In the genomic region with DNA sequence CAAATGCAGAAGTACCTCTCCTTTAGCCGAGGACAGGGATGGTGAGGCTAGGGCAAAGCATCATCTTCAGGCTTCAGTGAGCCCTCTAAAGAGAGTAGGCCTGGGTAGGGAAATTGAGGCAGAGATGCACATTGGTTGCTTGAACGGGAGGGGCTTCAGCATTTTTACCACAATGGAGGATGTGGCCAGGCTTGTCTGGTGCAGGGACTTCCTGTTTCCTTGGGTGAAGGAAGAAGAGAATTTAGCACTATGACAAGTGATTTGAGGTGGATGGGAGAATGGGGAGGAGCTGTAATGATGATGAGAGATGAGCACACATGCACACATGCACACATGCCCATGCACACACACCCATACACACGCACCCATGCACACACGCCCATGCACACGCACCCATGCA, we compare ENCODE assay signal across 22 mouse cellular contexts.
DNase-seq lines count a peak whose midpoint lies in the region; ATAC-seq and TF ChIP-seq lines count a peak whose summit lies in the region.
"Had no signal": no experiment of that assay in that cellular context is flagged by ENCODE, and none has a peak within 500 bp of the region (broad histone marks: within the 10 kb centered on the region; RNA-seq: fewer than 3 reads in every experiment).

No protein-coding gene starts in this region.

- H3K4me3 ChIP-seq in limb, embryonic 11.5 days (ENCODE audit: low read depth, low read length) = no peak overlapping the region
- H3K4me3 ChIP-seq in layer of hippocampus, adult 2 months = no peak overlapping the region
- H3K4me3 ChIP-seq: embryonic facial prominence, embryonic 12.5 days; forebrain, embryonic 15.5 days; heart, adult 2 months; heart, embryonic 15.5 days; hindbrain, embryonic 10.5 days had no signal

- peaks cover 26% of the 10 kb centered on the region for H3K4me1 ChIP-seq in limb, embryonic 11.5 days (ENCODE audit: control insufficient read depth, insufficient read depth, low read length)
- H3K4me1 ChIP-seq: forebrain, embryonic 15.5 days had no signal

- peak; percentile 30 for ATAC-seq in granulocyte monocyte progenitor cell, adult 5-6 weeks (replicated peaks; ENCODE audit: poor library complexity, severe bottlenecking)
- ATAC-seq in limb, embryonic 11.5 days (ENCODE audit: insufficient number of reproducible peaks, low FRiP score, low TSS enrichment, low read depth) = no peak
- ATAC-seq: forebrain, embryonic 15.5 days; inflammation-experienced regulatory T-cells, adult 6 months had no signal

- no peak for TF ChIP-seq CTCF in layer of hippocampus, adult 2 months (conservative IDR thresholded peaks at IDR 0.05)

- H3K36me3 ChIP-seq in limb, embryonic 11.5 days (ENCODE audit: control insufficient read depth, insufficient read depth, low read length) = no peaks in the 10 kb centered on the region
- H3K36me3 ChIP-seq: embryonic facial prominence, embryonic 12.5 days; forebrain, embryonic 15.5 days; hindbrain, embryonic 10.5 days had no signal

- no peak overlapping the region for H3K4me2 ChIP-seq in limb, embryonic 11.5 days (ENCODE audit: low read depth, severe bottlenecking)
- H3K4me2 ChIP-seq: embryonic facial prominence, embryonic 12.5 days; forebrain, embryonic 15.5 days; heart, embryonic 11.5 days; heart, embryonic 15.5 days; hindbrain, embryonic 14.5 days had no signal

- peak; percentile 43 for DNase-seq in thymus, postnatal 14 days
- no peak for DNase-seq in thymus, postnatal 36 days
- no peak for DNase-seq in limb, embryonic 11.5 days (ENCODE audit: low spot score)
- DNase-seq in adrenal gland, postnatal 4 days (ENCODE audit: low spot score in 2 of 2) = no peak
- DNase-seq in layer of hippocampus, adult 2 months (ENCODE audit: low spot score in 2 of 2) = no peak
- no peak for DNase-seq in neural tube, embryonic 10.5 days (ENCODE audit: extremely low spot score, low spot score)
- DNase-seq: adrenal gland, adult 2 months; adrenal gland, postnatal 25 days; B cell, adult 2 months; cerebellum, adult 2 months; cerebellum, postnatal 10 days; gastrocnemius, postnatal 10 days; heart, adult 2 months; heart, postnatal 14 days had no signal

- no peaks in the 10 kb centered on the region for H3K9me3 ChIP-seq in limb, embryonic 11.5 days (ENCODE audit: control insufficient read depth, low read length)
- H3K9me3 ChIP-seq: embryonic facial prominence, embryonic 12.5 days; forebrain, embryonic 15.5 days; heart, embryonic 15.5 days had no signal

- WGBS in limb, embryonic 11.5 days = 96% methylated on average over 5 of the region's 5 CpGs

- no peak overlapping the region for H3K9ac ChIP-seq in limb, embryonic 11.5 days (ENCODE audit: low read length)
- H3K9ac ChIP-seq: embryonic facial prominence, embryonic 12.5 days; forebrain, embryonic 15.5 days; heart, embryonic 15.5 days; hindbrain, embryonic 14.5 days had no signal

- 0 out of 2 replicates have a peak overlapping the region, but pooled peaks have one; percentile 16 for H3K27ac ChIP-seq in limb, embryonic 11.5 days (replicated peaks; ENCODE audit: low read depth, low read length)
- H3K27ac ChIP-seq in layer of hippocampus, adult 2 months = no peak overlapping the region
- H3K27ac ChIP-seq: embryonic facial prominence, embryonic 12.5 days; forebrain, embryonic 15.5 days; heart, adult 2 months; heart, embryonic 15.5 days; hindbrain, embryonic 10.5 days; hindbrain, embryonic 14.5 days had no signal

- no peaks in the 10 kb centered on the region for H3K27me3 ChIP-seq in limb, embryonic 11.5 days (ENCODE audit: control insufficient read depth, insufficient read depth, low read length)
- H3K27me3 ChIP-seq: embryonic facial prominence, embryonic 12.5 days; forebrain, embryonic 15.5 days; heart, embryonic 15.5 days had no signal
